Mouse (Mus musculus): ENCODE results near the gene 0610009B22Rik.

Gene 0610009B22Rik

GRCm38 (mm10) chr11:51658705-51659104 lies 30.0 kb downstream of the 0610009B22Rik start:
- DNase-seq (ENCODE audit: low spot score), result no peak

GRCm38 (mm10) chr11:51658291-51658690 lies 30.4 kb downstream of the 0610009B22Rik start:
- no peak for DNase-seq (ENCODE audit: low spot score)

GRCm38 (mm10) chr11:51656798-51657521 lies 31.7 kb downstream of the 0610009B22Rik start:
- DNase-seq (ENCODE audit: low spot score), result peak; percentile 42

GRCm38 (mm10) chr11:51654891-51655290 lies 33.8 kb downstream of the 0610009B22Rik start:
- no peak for DNase-seq (ENCODE audit: low spot score)

- DNase-seq (ENCODE audit: low spot score), result no peak
Observed at GRCm38 (mm10) chr11:51653736-51654135, 34.9 kb downstream of the 0610009B22Rik start.

- DNase-seq (ENCODE audit: low spot score), result no peak
Observed at GRCm38 (mm10) chr11:51652889-51653418, 35.7 kb downstream of the 0610009B22Rik start.

- peak; percentile 74 for DNase-seq (ENCODE audit: low spot score)
Observed at GRCm38 (mm10) chr11:51650691-51651515, 37.8 kb downstream of the 0610009B22Rik start, which contains the start of the genes N4bp3 and D930048N14Rik. Gene N4bp3 (minus strand): TSS chr11:51650842. Gene D930048N14Rik (plus strand): TSS chr11:51650954.

GRCm38 (mm10) chr11:51650261-51650660 lies 38.4 kb downstream of the 0610009B22Rik start:
- peak; percentile 23 for DNase-seq (ENCODE audit: low spot score)

GRCm38 (mm10) chr11:51649889-51650199 lies 38.8 kb downstream of the 0610009B22Rik start:
- DNase-seq (ENCODE audit: low spot score), result no peak

GRCm38 (mm10) chr11:51649111-51649888 lies 39.4 kb downstream of the 0610009B22Rik start:
- no peak for DNase-seq (ENCODE audit: low spot score)

- DNase-seq (ENCODE audit: low spot score), result no peak
Observed at GRCm38 (mm10) chr11:51648566-51648965, 40.1 kb downstream of the 0610009B22Rik start.

GRCm38 (mm10) chr11:51646751-51647667 lies 41.7 kb downstream of the 0610009B22Rik start:
- DNase-seq (ENCODE audit: low spot score), result no peak

- DNase-seq (ENCODE audit: low spot score), result no peak
Observed at GRCm38 (mm10) chr11:51646245-51646644, 42.4 kb downstream of the 0610009B22Rik start.

GRCm38 (mm10) chr11:51645293-51645692 lies 43.4 kb downstream of the 0610009B22Rik start:
- no peak for DNase-seq (ENCODE audit: low spot score)

- no peak for DNase-seq (ENCODE audit: low spot score)
Observed at GRCm38 (mm10) chr11:51644217-51644616, 44.5 kb downstream of the 0610009B22Rik start.

GRCm38 (mm10) chr11:51643761-51644160 lies 44.9 kb downstream of the 0610009B22Rik start:
- DNase-seq (ENCODE audit: low spot score), result no peak

GRCm38 (mm10) chr11:51643202-51643601 lies 45.5 kb downstream of the 0610009B22Rik start:
- no peak for DNase-seq (ENCODE audit: low spot score)

GRCm38 (mm10) chr11:51640748-51641147 lies 47.9 kb downstream of the 0610009B22Rik start:
- DNase-seq (ENCODE audit: low spot score), result no peak

GRCm38 (mm10) chr11:51638497-51638896 lies 50.2 kb downstream of the 0610009B22Rik start:
- no peak for DNase-seq (ENCODE audit: low spot score)

GRCm38 (mm10) chr11:51637971-51638414 lies 50.7 kb downstream of the 0610009B22Rik start:
- DNase-seq (ENCODE audit: low spot score), result no peak

GRCm38 (mm10) chr11:51636323-51636684 lies 52.4 kb downstream of the 0610009B22Rik start:
- DNase-seq (ENCODE audit: low spot score), result peak; percentile 45

Data from urinary bladder, postnatal 25 days (tissue).